Mouse (Mus musculus) MEL (cell line): Measurements from ENCODE around the gene Ccdc97. TPM values are rescaled to one million over a fixed set of nuclear protein-coding genes. Genes with fewer than 3 reads are reported as not detected.

Source experiments
- DNase-seq: peaks from one replicate; pipeline ENCODE4 v3.0.0; 2011; ENCODE audit warnings: low read depth, low spot score
- H3K27ac ChIP-seq: 2 replicates; pipeline ENCODE4 v1.5.1; 2012; ENCODE audit warnings: low read depth, mild to moderate bottlenecking, control low read depth, low read length, moderate library complexity; ENCODE audit not compliant: control insufficient read depth
- H3K27me3 ChIP-seq, 2 experiments: fragments of 150-350 bp in 1 of 2; sonication (generic) in 1 of 2; 2 replicates each; pipeline ENCODE4 v1.6.1; 2012; ENCODE audit warnings: low read length in 2 of 2, mild to moderate bottlenecking in 2 of 2, improper control_type of control experiment in 1 of 2, moderate library complexity in 1 of 2; ENCODE audit not compliant: insufficient read depth in 2 of 2, control insufficient read depth in 1 of 2
- H3K36me3 ChIP-seq, 2 experiments: 2 replicates each; pipeline ENCODE4 v1.6.1; 2012 to 2014; ENCODE audit warnings: low read length in 2 of 2, improper control_type of control experiment in 1 of 2, inconsistent platforms in 1 of 2, mild to moderate bottlenecking in 1 of 2; ENCODE audit not compliant: insufficient read depth in 2 of 2, control insufficient read depth in 1 of 2
- H3K4me1 ChIP-seq, 2 experiments: fragments of 150-350 bp in 1 of 2; sonication (generic) in 1 of 2; 2 replicates each; pipeline ENCODE4 v1.6.1; 2012; ENCODE audit warnings: low read length in 2 of 2, improper control_type of control experiment in 1 of 2, mild to moderate bottlenecking in 1 of 2; ENCODE audit not compliant: insufficient read depth in 2 of 2, control insufficient read depth in 1 of 2
- H3K4me3 ChIP-seq, 2 experiments: fragments of 150-350 bp in 1 of 2; sonication (generic) in 1 of 2; 2 replicates each; pipeline ENCODE4 v1.5.1; 2012; ENCODE audit warnings: low read depth in 2 of 2, low read length in 2 of 2, mild to moderate bottlenecking in 2 of 2, moderate library complexity in 2 of 2, control low read depth in 1 of 2, improper control_type of control experiment in 1 of 2; ENCODE audit not compliant: control insufficient read depth in 1 of 2, insufficient read depth in 1 of 2
- H3K79me2 ChIP-seq: 2 replicates; pipeline ENCODE4 v1.6.1; 2012; ENCODE audit warnings: mild to moderate bottlenecking, low read length, moderate library complexity; ENCODE audit not compliant: control insufficient read depth, poor library complexity, insufficient read depth
- H3K9ac ChIP-seq: 2 replicates; pipeline ENCODE4 v1.6.1; 2012; ENCODE audit warnings: low read depth, mild to moderate bottlenecking, control low read depth, low read length, moderate library complexity; ENCODE audit not compliant: control insufficient read depth, poor library complexity, severe bottlenecking
- H3K9me3 ChIP-seq: fragments of 150-350 bp; sonication (generic); replicated peaks from 2 replicates; pipeline ENCODE4 v1.6.1; 2012; ENCODE audit warnings: mild to moderate bottlenecking, low read length, improper control_type of control experiment, moderate library complexity; ENCODE audit not compliant: insufficient read depth
- CHD1 ChIP-seq: IDR thresholded peaks from 2 replicates; pipeline ENCODE4 v1.6.1; 2012; ENCODE audit warnings: low read depth, mild to moderate bottlenecking, inconsistent platforms, low read length, improper control_type of control experiment
- CHD2 ChIP-seq: IDR thresholded peaks from 2 replicates; pipeline ENCODE4 v1.6.1; 2011; ENCODE audit warnings: low read length, improper control_type of control experiment
- CTCF ChIP-seq, 3 experiments: IDR thresholded peaks in 2 of 3; conservative IDR thresholded peaks in 1 of 3; 2 replicates each; pipeline ENCODE4 v1.5.1; 2011 to 2012; ENCODE audit warnings: low read length in 3 of 3, low read depth in 2 of 3, mild to moderate bottlenecking in 2 of 3, improper control_type of control experiment in 1 of 3, inconsistent platforms in 1 of 3, mixed read lengths in 1 of 3, moderate library complexity in 1 of 3; ENCODE audit not compliant: control insufficient read depth in 1 of 3, insufficient read depth in 1 of 3, poor library complexity in 1 of 3, severe bottlenecking in 1 of 3
- E2F4 ChIP-seq: IDR thresholded peaks from 2 replicates; pipeline ENCODE4 v1.6.1; 2011; ENCODE audit warnings: low read depth, low read length, improper control_type of control experiment, borderline replicate concordance
- ETS1 ChIP-seq: IDR thresholded peaks from 2 replicates; pipeline ENCODE4 v1.6.1; 2012; ENCODE audit warnings: low read depth, mild to moderate bottlenecking, inconsistent platforms, low read length, improper control_type of control experiment, moderate library complexity
- HCFC1 ChIP-seq: IDR thresholded peaks from 2 replicates; pipeline ENCODE4 v1.6.1; 2012; ENCODE audit warnings: low read depth, mild to moderate bottlenecking, inconsistent platforms, low read length, improper control_type of control experiment, moderate library complexity
- JUND ChIP-seq: IDR thresholded peaks from 2 replicates; pipeline ENCODE4 v1.6.1; 2011; ENCODE audit warnings: low read depth, mild to moderate bottlenecking, improper control_type of control experiment, low read length
- MAFK ChIP-seq: IDR thresholded peaks from 2 replicates; pipeline ENCODE4 v1.6.1; 2011; ENCODE audit warnings: low read depth, mild to moderate bottlenecking, low read length, improper control_type of control experiment, borderline replicate concordance
- MAX ChIP-seq: IDR thresholded peaks from 2 replicates; pipeline ENCODE4 v1.6.1; 2011; ENCODE audit warnings: low read length, improper control_type of control experiment
- MEF2A ChIP-seq: IDR thresholded peaks from 2 replicates; pipeline ENCODE4 v1.6.1; 2014; ENCODE audit warnings: low read depth, mild to moderate bottlenecking, inconsistent platforms, low read length, improper control_type of control experiment; ENCODE audit not compliant: poor library complexity, insufficient replicate concordance, severe bottlenecking; ENCODE audit errors: extremely low read depth
- MXI1 ChIP-seq: IDR thresholded peaks from 2 replicates; pipeline ENCODE4 v1.6.1; 2011; ENCODE audit warnings: mild to moderate bottlenecking, low read depth, low read length, improper control_type of control experiment
- MYB ChIP-seq: IDR thresholded peaks from 2 replicates; pipeline ENCODE4 v1.6.1; 2011; ENCODE audit warnings: mild to moderate bottlenecking, low read depth, low read length, improper control_type of control experiment
- MYC ChIP-seq: IDR thresholded peaks from 2 replicates; pipeline ENCODE4 v1.6.1; 2011; ENCODE audit warnings: low read depth, mild to moderate bottlenecking, low read length, improper control_type of control experiment, moderate library complexity
- NRF1 ChIP-seq: IDR thresholded peaks from 2 replicates; pipeline ENCODE4 v1.6.1; 2014; ENCODE audit warnings: low read depth, mild to moderate bottlenecking, inconsistent platforms, low read length, improper control_type of control experiment, moderate library complexity; ENCODE audit not compliant: poor library complexity, insufficient read depth, severe bottlenecking
- POLR2A ChIP-seq, 2 experiments: IDR thresholded peaks; 2 replicates each; pipeline ENCODE4 v1.6.1; 2011 to 2012; ENCODE audit warnings: low read length in 2 of 2, mild to moderate bottlenecking in 2 of 2, control low read depth in 1 of 2, improper control_type of control experiment in 1 of 2, low read depth in 1 of 2, moderate library complexity in 1 of 2; ENCODE audit not compliant: control insufficient read depth in 1 of 2, insufficient read depth in 1 of 2, poor library complexity in 1 of 2
- RAD21 ChIP-seq: IDR thresholded peaks from 2 replicates; pipeline ENCODE4 v1.6.1; 2011; ENCODE audit warnings: mild to moderate bottlenecking, low read depth, low read length, improper control_type of control experiment
- RCOR1 ChIP-seq: IDR thresholded peaks from 2 replicates; pipeline ENCODE4 v1.6.1; 2012; ENCODE audit warnings: low read depth, mild to moderate bottlenecking, inconsistent platforms, low read length, improper control_type of control experiment
- SIN3A ChIP-seq: IDR thresholded peaks from 2 replicates; pipeline ENCODE4 v1.6.1; 2012; ENCODE audit warnings: low read length, improper control_type of control experiment, inconsistent platforms
- TAL1 ChIP-seq: IDR thresholded peaks from 2 replicates; pipeline ENCODE4 v1.6.1; 2012; ENCODE audit warnings: mild to moderate bottlenecking, inconsistent platforms, low read length, moderate library complexity, mixed read lengths
- TBP ChIP-seq: IDR thresholded peaks from 2 replicates; pipeline ENCODE4 v1.8.0; 2011; ENCODE audit warnings: low read depth, low read length, improper control_type of control experiment
- TCF12 ChIP-seq: IDR thresholded peaks from 2 replicates; pipeline ENCODE4 v1.6.1; 2014; ENCODE audit warnings: low read depth, mild to moderate bottlenecking, inconsistent platforms, low read length, improper control_type of control experiment, moderate library complexity
- USF2 ChIP-seq, 2 experiments: IDR thresholded peaks; 2 replicates each; pipeline ENCODE4 v1.6.1; 2011 to 2012; ENCODE audit warnings: improper control_type of control experiment in 2 of 2, low read length in 2 of 2, borderline replicate concordance in 1 of 2, inconsistent platforms in 1 of 2, low read depth in 1 of 2, mild to moderate bottlenecking in 1 of 2; ENCODE audit not compliant: insufficient read depth in 1 of 2
- ZKSCAN1 ChIP-seq: IDR thresholded peaks from 2 replicates; pipeline ENCODE4 v1.6.1; 2012; ENCODE audit warnings: low read depth, mild to moderate bottlenecking, inconsistent platforms, low read length, improper control_type of control experiment, moderate library complexity
- polyA plus RNA-seq, 2 experiments: library from polyadenylated mRNA; stranded (reverse) in 1 of 2; unstranded in 1 of 2; fragments of >175 nt in 1 of 2; fragments of >200 nt in 1 of 2; gene quantifications; 2 replicates each; pipeline versions ENCODE4 v1.2.1 to v1.2.4; 2012; ENCODE audit warnings: low replicate concordance in 2 of 2, low read depth in 1 of 2; ENCODE audit not compliant: insufficient read length in 2 of 2, insufficient read depth in 1 of 2, missing spikeins in 1 of 2
- total RNA-seq: library from RNA; depleted of rRNA; stranded (reverse); fragments of 300-350 nt; gene quantifications from 2 replicates; pipeline ENCODE4 v1.2.3, GENCODE M21; 2012

Gene Ccdc97
- total and polyA plus RNA-seq, 3 experiments, result 8.4 to 39.7 TPM; not detected in 1

- H3K4me1 ChIP-seq, result peaks cover 13 to 53% of the 10 kb centered on the region in 2 experiments
- H3K27ac ChIP-seq, result peak within 1 kb of the TSS; percentile 98
- peaks cover 78% of the 10 kb centered on the region for H3K79me2 ChIP-seq
- H3K9ac ChIP-seq, result peak within 1 kb of the TSS; percentile 99
- no peaks in the 10 kb centered on the region for H3K27me3 ChIP-seq
- TF ChIP-seq CTCF (IDR thresholded peaks at IDR 0.05 in 2 of 3, conservative IDR thresholded peaks at IDR 0.05 in 1 of 3; ENCODE audit: control insufficient read depth in 1 of 3, insufficient read depth in 1 of 3, low read depth in 2 of 3, low read length in 3 of 3, poor library complexity in 1 of 3, severe bottlenecking in 1 of 3) (peak in 2 of 3 experiments; percentile 38 to 85; a peak in 4 of 6 replicates), TCF12 (no peak), TBP (peak; percentile 78), JUND (no peak), ETS1 (no peak), POLR2A (IDR thresholded peaks at IDR 0.05; ENCODE audit: control insufficient read depth in 1 of 2, insufficient read depth in 1 of 2, low read depth in 1 of 2, low read length in 2 of 2, poor library complexity in 1 of 2) (peak; percentile 63 to 89), ZKSCAN1 (no peak)
- no peaks in the 10 kb centered on the region for H3K9me3 ChIP-seq
- H3K4me3 ChIP-seq, result peak within 1 kb of the TSS; percentile 80 to 97
- peaks cover 4 to 49% of the 10 kb centered on the region in 2 experiments for H3K36me3 ChIP-seq
- DNase-seq, result peak; percentile 93
These were observed 32.0 kb downstream of the Ccdc97 start, which contains the start of gene Tgfb1 for GRCm38 (mm10) chr7:25686680-25687531. Gene Tgfb1, plus strand, starts transcription at chr7:25687002.

- H3K4me3 ChIP-seq, result peak overlapping the region in 1 of 2 experiments; percentile 52; a peak in 2 of 4 replicates
- peak overlapping the region; percentile 75 for H3K9ac ChIP-seq
- no peaks in the 10 kb centered on the region for H3K27me3 ChIP-seq
- H3K36me3 ChIP-seq, result peaks cover 3 to 46% of the 10 kb centered on the region in 2 experiments
- TF ChIP-seq NRF1 (no peak), MYC (no peak), CTCF (IDR thresholded peaks at IDR 0.05 in 2 of 3, conservative IDR thresholded peaks at IDR 0.05 in 1 of 3; ENCODE audit: control insufficient read depth in 1 of 3, insufficient read depth in 1 of 3, low read depth in 2 of 3, low read length in 3 of 3, poor library complexity in 1 of 3, severe bottlenecking in 1 of 3) (no peak), USF2 (IDR thresholded peaks at IDR 0.05; ENCODE audit: borderline replicate concordance in 1 of 2, insufficient read depth in 1 of 2, low read depth in 1 of 2, low read length in 2 of 2) (no peak), HCFC1 (no peak), MYB (no peak), MAX (no peak), TAL1 (no peak), CHD2 (no peak), SIN3A (no peak), RAD21 (no peak), MEF2A (no peak), MAFK (no peak), MXI1 (no peak), POLR2A (IDR thresholded peaks at IDR 0.05; ENCODE audit: control insufficient read depth in 1 of 2, insufficient read depth in 1 of 2, low read depth in 1 of 2, low read length in 2 of 2, poor library complexity in 1 of 2) (no peak), RCOR1 (no peak), CHD1 (no peak), TBP (no peak), E2F4 (no peak)
- no peaks in the 10 kb centered on the region for H3K9me3 ChIP-seq
- H3K4me1 ChIP-seq, result peaks cover 13 to 52% of the 10 kb centered on the region in 2 experiments
- no peak for DNase-seq
- H3K79me2 ChIP-seq, result peaks cover 73% of the 10 kb centered on the region
- peak overlapping the region; percentile 83 for H3K27ac ChIP-seq
These were observed 32.9 kb downstream of the Ccdc97 start for GRCm38 (mm10) chr7:25685926-25686470.
